Mouse (Mus musculus): Measurements from ENCODE around the gene Zfp644. TPM values are rescaled to one million over a fixed set of nuclear protein-coding genes. Genes with fewer than 3 reads are reported as not detected.

The Zfp644 gene
- total RNA-seq, 2 experiments from 2014 or later: 95.4 to 98.2 TPM

DNA sequence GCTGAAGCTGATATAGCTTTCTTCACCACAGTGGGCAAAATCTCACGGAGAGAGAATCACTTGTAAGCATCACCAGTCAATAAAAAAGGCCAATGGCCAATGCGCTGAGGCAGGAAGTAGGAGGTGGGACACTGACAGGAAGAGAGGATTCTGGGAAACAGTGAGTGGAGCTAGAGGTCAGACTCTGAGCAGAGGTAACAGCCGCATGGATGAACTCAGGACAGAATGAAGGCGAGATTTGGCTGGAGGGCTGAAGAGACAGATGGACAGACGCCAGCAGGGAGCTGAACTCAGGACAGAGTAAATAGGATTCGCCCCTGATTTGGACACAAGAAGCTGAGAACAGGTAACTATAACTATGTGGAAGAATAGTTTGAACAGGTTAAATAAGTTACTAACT, 92.0 kb downstream of the Zfp644 start:
- DNase-seq (ENCODE audit: extremely low spot score in 1 of 2, low spot score in 1 of 2): no peak

DNA sequence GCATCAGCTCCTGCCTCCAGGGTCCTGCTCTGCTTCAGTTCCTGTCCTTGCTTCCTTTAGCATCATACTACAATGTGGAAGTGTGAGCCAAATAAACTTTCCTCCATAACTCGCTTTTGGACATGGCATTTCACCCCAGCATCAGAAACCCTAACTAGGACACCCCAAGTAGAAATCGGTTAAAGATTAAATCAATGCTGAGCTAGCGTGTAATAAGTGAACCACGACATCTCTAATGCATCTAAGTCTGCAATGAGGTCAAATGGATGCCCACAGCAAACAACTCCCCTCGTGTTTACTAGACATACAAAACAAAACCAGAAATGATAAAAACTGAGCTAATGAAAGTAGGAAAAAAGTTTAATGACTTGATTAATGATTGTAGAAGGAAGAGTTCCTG, 92.7 kb downstream of the Zfp644 start:
- DNase-seq (ENCODE audit: extremely low spot score in 1 of 2, low spot score in 1 of 2): no peak

DNA sequence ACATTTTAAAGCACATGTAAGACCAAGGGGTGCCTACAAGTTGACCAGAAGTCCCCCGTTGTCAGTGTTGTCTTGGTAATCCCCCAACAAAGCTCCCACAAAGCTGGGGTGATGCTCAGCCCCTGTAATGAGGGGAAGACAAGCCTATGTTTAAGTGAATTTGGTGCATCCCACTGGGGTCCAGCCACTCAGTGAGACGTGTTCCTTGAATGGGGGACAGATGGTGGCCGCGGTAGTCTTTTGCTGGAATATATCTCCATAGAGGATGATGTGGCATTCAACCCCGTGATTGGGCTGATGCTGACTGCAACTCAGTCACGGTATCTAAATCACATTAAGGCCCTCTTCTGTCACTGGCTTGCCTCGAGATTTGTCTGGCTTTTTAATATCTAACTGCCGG, 97.6 kb downstream of the Zfp644 start:
- DNase-seq (ENCODE audit: extremely low spot score in 1 of 2, low spot score in 1 of 2): no peak

DNA sequence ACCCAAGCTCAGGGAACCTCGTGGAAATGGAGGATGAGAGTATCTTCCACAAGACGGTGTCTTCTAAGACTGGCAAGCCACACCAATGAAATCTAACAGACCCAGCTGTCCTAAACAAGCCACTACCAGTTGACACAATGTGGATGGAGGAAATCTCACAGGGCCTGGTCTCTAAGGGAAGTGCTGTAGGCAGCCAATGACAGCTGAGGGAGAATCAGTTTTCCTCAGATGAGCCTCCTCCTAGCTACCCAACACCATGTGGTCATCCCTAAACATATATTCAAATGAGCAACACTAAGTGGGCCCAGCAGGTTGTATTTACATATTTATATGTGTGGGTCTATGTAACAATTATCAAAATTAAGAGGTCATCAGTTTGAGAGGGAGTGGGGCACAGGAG, 99.6 kb downstream of the Zfp644 start:
- no peak for DNase-seq (ENCODE audit: extremely low spot score in 1 of 2, low spot score in 1 of 2)

DNA sequence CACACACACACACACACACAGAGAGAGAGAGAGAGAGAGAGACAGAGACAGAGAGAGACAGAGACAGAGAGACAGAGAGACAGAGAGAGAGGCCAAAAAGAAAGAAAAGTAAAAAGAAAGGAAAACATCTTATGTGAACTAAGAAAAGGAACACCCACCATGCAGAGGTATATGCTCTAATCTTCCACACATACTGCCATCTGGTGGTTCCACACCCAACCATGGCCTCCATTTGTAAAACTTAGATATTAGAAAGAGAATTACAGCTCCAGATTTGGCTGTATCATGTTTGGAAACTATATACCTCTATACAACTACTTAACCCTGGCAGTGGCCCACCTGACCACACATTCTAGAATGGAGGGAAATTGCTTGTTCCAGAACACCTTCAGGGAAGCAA, 102.7 kb downstream of the Zfp644 start:
- DNase-seq (ENCODE audit: extremely low spot score in 1 of 2, low spot score in 1 of 2): no peak

DNA sequence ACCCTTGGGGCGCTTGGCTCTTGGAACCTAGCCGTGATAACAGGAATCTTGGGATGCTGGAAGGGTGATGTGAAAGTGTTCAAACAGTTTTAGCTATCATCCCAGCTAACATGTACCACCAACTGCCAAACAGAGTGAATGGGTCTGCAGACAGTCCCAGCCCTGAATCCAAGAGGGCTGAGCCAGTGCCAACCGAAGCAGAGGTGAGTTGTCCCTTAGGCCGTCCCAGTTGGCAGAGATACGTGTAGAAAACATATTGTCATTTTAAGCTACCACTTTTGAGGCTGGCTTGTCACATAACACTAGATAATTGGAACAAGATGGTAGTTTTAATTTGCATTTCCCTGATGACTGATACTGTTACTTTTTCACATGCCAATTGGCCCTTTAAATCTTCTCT, 106.4 kb downstream of the Zfp644 start:
- no peak for DNase-seq (ENCODE audit: extremely low spot score in 1 of 2, low spot score in 1 of 2)

DNA sequence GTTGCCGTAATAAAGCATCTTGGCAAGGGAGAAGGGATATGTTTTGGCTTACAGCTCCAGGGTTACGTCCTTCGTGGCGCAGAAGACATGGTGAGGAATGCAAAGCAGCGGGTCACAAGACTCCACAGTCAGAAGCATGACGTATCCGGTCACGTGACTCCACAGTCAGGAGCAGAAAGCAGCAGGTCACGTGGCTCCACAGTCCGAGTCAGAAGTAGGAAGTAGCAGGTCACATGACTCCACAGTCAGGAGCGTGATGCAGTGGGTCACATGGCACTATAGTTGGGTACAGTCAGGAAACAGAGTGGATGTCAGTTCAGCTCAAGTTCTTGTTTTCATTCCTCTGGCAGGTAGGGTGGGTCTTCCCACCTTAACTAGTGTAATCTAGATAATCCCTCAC, 107.4 kb downstream of the Zfp644 start:
- DNase-seq (ENCODE audit: extremely low spot score in 1 of 2, low spot score in 1 of 2): no peak

DNA sequence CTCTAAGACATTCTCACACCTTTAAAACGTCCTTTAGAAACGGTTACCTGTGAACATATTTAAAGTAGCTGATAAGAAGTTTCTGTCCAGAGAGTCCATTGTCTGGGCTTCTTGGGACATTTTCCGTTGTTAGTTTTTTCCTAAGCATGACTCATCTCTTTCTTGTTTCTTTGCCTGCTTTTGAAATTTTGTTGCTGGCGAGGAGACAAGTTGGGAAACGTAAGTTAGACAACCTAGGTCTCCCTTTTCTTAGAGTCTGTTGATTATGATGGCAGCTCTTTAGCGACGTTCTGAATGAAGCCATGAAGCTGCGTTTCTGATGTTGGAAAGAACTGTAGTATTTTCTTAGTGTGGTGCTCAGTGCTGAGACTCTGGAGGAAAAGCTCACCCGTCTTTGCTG, 108.1 kb downstream of the Zfp644 start:
- DNase-seq (ENCODE audit: extremely low spot score in 1 of 2, low spot score in 1 of 2): no peak

DNA sequence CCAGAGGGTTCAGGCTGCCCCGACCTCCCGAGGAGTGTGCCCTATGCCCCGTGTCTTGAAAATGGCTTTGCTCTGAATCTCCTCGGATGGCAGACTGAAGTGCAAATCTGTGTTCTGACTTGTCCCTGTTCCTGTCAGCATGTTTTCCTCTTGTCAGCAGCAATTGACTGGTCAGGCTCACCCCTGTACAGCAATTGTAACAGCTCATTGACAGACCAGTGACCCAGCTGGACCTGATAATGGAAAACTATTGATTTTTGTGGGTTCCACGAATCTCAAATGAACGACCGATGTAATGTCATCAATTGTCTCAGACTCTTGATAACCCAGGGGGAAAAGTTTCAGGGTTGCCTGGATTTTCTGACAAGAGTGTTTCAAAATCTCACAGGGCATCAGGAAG, 116.1 kb downstream of the Zfp644 start:
- no peak for DNase-seq (ENCODE audit: extremely low spot score in 1 of 2, low spot score in 1 of 2)

DNA sequence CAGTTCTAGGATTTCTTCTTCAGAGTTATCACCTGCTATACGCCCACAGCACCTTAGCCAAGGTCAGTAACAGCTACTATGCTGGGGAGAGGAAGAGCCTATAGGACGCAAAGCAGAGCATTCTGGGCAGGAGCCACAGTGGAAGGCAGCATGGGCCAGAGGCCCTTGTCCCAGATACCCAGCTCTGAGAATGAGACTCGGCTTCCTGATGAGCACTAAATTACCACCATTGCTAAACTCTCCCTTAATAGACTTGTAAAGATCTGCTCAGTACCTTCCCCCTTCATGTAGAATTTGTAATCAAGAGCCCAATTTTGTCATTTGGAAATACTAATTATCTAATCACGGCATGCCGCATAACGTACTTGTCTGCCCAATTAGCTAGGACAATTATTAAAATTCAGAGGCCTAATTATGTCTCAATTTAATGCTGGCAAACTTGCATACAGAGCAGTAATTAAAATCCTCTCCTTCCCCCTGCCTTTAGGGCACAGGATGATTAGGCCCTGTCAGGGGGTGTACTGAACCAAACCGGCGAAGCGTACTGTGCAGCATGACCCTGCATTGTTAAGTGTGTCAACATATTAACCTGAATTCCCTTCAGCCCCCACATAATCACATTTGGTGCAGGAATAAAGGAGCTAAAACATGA, 119.7 kb downstream of the Zfp644 start:
- DNase-seq (ENCODE audit: extremely low spot score in 1 of 2, low spot score in 1 of 2): no peak

DNA sequence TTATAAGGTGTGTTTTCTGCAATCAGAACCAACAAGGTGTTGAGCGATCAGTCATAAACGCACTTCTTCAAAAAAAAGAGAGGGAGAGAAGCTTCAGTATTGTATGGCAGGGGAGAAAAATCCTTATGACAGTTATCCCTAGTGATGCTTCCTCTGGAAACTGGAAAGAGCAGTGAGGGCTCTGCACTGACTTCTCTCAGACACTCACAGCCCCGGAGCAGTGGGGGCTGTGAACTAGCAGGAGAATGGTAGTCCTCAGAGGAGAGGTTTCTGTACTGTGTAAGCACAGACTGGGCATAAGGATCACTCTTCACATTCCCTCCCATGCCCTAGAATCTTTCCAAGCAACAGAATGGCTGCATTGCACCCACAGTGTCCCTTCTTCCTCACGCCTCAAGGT, 122.0 kb downstream of the Zfp644 start:
- DNase-seq (ENCODE audit: extremely low spot score in 1 of 2, low spot score in 1 of 2): no peak

DNA sequence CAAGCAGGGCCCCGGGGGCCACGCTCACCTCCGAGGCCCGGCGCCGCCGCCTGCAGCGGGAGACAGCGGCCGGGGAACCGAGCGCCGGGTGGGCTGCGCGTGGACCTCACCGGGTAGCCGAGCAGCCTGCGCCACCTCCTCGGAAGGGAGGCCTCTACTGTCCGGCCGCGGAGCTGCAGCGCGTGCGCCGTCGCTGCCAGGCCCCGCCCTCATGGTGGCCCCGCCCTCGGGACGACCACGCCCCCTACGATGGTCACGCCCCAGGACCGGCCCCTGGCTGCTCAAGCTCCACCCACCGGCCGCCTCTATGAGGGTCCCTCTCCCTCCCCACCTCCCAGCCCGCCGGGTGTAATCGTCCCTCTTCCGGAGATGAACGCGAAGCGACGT, 122.5 kb downstream of the Zfp644 start:
- peak; percentile 74 for DNase-seq (ENCODE audit: extremely low spot score in 1 of 2, low spot score in 1 of 2)

DNA sequence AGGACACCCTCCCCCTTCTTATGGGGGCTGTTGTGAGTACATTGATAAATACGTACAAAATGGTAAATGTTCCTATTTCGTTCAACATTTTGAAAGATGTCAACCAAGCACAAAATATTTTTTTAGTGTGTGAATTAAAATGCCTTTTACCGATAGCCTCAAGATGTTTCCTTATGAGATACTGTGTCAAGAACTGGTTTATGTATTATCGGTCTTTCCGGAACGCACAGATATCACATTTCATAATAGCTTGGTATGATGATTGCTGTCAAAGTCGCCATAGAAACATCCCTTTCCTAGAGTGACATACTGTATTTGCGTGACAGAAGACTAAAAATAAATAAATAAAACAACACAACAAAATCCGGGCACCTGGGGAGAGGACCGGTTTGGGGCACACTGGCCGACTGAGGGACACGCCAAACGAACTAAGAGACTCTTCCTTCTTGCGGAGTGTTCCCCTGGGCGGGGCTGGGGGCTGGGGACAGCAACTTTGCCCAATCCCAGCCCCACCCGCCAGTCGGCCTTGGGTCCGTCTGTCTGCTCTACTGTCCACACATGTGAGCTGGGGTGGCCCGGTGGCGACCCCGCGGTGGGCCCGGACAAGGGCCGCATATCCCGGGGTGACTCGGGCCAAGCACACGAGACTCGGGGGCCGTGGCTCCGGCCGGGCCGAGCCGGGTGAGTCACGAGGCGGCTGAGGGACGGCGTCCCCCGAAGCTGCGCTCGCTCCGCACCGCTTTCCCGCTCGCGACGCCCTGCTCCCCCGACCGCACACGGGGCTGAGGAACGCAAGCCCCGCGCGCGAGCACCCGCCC, 123.1 kb downstream of the Zfp644 start:
- no peak for DNase-seq (ENCODE audit: extremely low spot score in 1 of 2, low spot score in 1 of 2)

Other genes with a start within 250 kb of the Zfp644 start
- under 1 TPM; 0.12 to 0.26 TPM for gene Barhl2, start 239.1 kb downstream of the Zfp644 start, total RNA-seq (2021)
- not detected for gene Gm17304, start 88.2 kb downstream of the Zfp644 start, total RNA-seq (2021)
- 1 to 10 TPM; 1.7 to 1.9 TPM for gene Hfm1, start 229.0 kb upstream of the Zfp644 start, total RNA-seq (2021)

Measured in layer of hippocampus, postnatal 25 days (tissue).